Mouse (Mus musculus): Measurements from ENCODE around the gene Pth2r.

- TF ChIP-seq CTCF (IDR thresholded peaks at IDR 0.05; ENCODE audit: low read depth) (no peak), EP300 (IDR thresholded peaks at IDR 0.05; ENCODE audit: low read depth) (no peak)
Measured at GRCm38 (mm10) chr1:65352979-65353378, 71.1 kb downstream of the Pth2r start.
